Mouse (Mus musculus): Measurements from ENCODE around the gene Gm9945. TPM values are rescaled to one million over a fixed set of nuclear protein-coding genes. Genes with fewer than 3 reads are reported as not detected.

Gm9945 gene
- polyA plus RNA-seq, 1 experiment from 2014 or later = not detected

- TF ChIP-seq CTCF (IDR thresholded peaks at IDR 0.05; ENCODE audit: low read depth) = no peak
- Histone ChIP-seq H3K4me1 (replicated peaks; ENCODE audit: control insufficient read depth, insufficient read depth, low read length) (0 out of 2 replicates have a peak, but pooled peaks cover 4% of the 10 kb centered on the region), H3K9me3 (ENCODE audit: control insufficient read depth) (no peaks in the 10 kb centered on the region), H3K4me2 (replicated peaks; ENCODE audit: low read depth) (0 out of 2 replicates have a peak overlapping the region, but pooled peaks have one; percentile 27), H3K27ac (ENCODE audit: low read depth, low read length) (peak overlapping the region; percentile 86), H3K27me3 (replicated peaks; ENCODE audit: control insufficient read depth, insufficient read depth, low read length) (no peaks in the 10 kb centered on the region), H3K36me3 (ENCODE audit: control insufficient read depth, insufficient read depth) (no peaks in the 10 kb centered on the region), H3K9ac (ENCODE audit: low read depth, low read length) (no peak overlapping the region), H3K4me3 (ENCODE audit: low read depth, low read length) (no peak overlapping the region)
- peak; percentile 82 for ATAC-seq
- WGBS = 15% methylated on average over 15 of the region's 15 CpGs
Measured at GRCm38 (mm10) chr11:53450070-53450705, 29.8 kb upstream of the Gm9945 start.

DNA sequence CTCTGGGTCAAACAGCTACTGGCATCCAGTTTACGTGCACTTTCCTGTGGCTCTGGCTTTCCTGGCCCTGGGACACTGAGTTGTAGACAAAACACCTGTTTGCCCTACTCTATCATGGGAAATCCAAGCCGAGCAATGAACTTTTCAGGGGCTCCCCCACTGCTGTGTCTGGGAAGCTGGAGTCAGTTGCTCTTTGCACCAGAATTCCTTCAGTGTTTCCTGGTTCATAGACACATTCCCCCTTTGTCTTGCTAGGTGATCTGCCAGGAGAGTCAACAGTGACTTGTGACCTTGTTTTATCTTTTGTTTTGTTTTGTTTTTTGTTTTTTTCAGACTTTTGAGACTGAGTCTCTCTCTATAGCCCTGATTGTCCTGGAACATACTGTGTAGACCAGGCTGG is 28.6 kb upstream of the Gm9945 start:
- Histone ChIP-seq H3K4me3 (ENCODE audit: low read depth, low read length) (no peak overlapping the region), H3K27me3 (replicated peaks; ENCODE audit: control insufficient read depth, insufficient read depth, low read length) (no peaks in the 10 kb centered on the region), H3K9me3 (ENCODE audit: control insufficient read depth) (no peaks in the 10 kb centered on the region), H3K4me1 (replicated peaks; ENCODE audit: control insufficient read depth, insufficient read depth, low read length) (0 out of 2 replicates have a peak, but pooled peaks cover 4% of the 10 kb centered on the region), H3K36me3 (ENCODE audit: control insufficient read depth, insufficient read depth) (no peaks in the 10 kb centered on the region), H3K9ac (ENCODE audit: low read depth, low read length) (no peak overlapping the region), H3K27ac (ENCODE audit: low read depth, low read length) (peak overlapping the region; percentile 86), H3K4me2 (replicated peaks; ENCODE audit: low read depth) (no peak overlapping the region)
- no peak for TF ChIP-seq CTCF (IDR thresholded peaks at IDR 0.05; ENCODE audit: low read depth)
- ATAC-seq = peak; percentile 64
- 13% methylated on average over 2 of the region's 2 CpGs for WGBS

DNA sequence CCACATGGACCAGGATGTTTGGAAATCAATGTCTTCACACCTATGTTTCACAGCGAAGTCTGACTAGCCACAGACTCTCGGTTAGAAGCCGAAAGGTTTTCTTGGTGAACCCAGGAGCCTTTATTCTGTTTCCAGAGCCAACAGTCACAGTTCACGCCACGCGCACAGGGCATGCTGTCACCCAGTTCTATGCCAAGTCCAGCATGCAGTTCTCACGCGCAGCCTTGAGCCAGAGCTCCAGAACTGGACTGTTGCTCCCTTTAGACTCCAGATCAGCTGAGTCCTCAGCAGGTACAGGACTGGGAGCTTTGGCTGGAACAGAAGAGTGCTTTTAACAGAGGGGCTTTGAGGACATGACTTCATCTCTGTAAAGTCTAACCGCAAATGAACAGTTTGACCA is 27.6 kb upstream of the Gm9945 start:
- no peak for TF ChIP-seq CTCF (IDR thresholded peaks at IDR 0.05; ENCODE audit: low read depth)
- Histone ChIP-seq H3K4me3 (ENCODE audit: low read depth, low read length) (no peak overlapping the region), H3K27me3 (replicated peaks; ENCODE audit: control insufficient read depth, insufficient read depth, low read length) (no peaks in the 10 kb centered on the region), H3K36me3 (ENCODE audit: control insufficient read depth, insufficient read depth) (no peaks in the 10 kb centered on the region), H3K4me1 (replicated peaks; ENCODE audit: control insufficient read depth, insufficient read depth, low read length) (0 out of 2 replicates have a peak, but pooled peaks cover 4% of the 10 kb centered on the region), H3K4me2 (replicated peaks; ENCODE audit: low read depth) (no peak overlapping the region), H3K9ac (ENCODE audit: low read depth, low read length) (no peak overlapping the region), H3K9me3 (ENCODE audit: control insufficient read depth) (no peaks in the 10 kb centered on the region), H3K27ac (ENCODE audit: low read depth, low read length) (no peak overlapping the region)
- no peak for ATAC-seq
- WGBS = 97% methylated on average over 9 of the region's 9 CpGs

DNA sequence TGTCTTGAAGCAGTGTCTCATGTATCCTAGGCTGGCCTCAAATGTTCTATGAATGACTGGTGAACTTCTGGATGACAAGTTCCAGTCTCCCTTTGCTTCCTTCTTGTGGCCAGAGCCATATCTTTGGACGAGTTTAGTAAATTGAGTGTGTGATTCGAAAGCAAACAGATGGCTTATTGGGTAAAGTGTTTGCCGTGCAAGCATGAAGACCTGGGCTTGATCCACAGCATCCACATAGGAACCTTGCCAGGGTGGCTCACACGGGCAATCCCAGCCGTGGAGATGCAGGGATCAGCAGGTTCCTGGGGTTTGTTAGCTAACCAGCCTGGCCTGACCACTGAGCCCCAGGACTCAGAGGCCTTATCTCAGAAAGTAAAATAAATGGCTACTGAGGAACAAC is 26.9 kb upstream of the Gm9945 start:
- Histone ChIP-seq H3K9me3 (ENCODE audit: control insufficient read depth) (no peaks in the 10 kb centered on the region), H3K9ac (ENCODE audit: low read depth, low read length) (no peak overlapping the region), H3K4me3 (ENCODE audit: low read depth, low read length) (no peak overlapping the region), H3K27me3 (replicated peaks; ENCODE audit: control insufficient read depth, insufficient read depth, low read length) (no peaks in the 10 kb centered on the region), H3K4me1 (replicated peaks; ENCODE audit: control insufficient read depth, insufficient read depth, low read length) (0 out of 2 replicates have a peak, but pooled peaks cover 4% of the 10 kb centered on the region), H3K36me3 (ENCODE audit: control insufficient read depth, insufficient read depth) (no peaks in the 10 kb centered on the region), H3K27ac (ENCODE audit: low read depth, low read length) (no peak overlapping the region), H3K4me2 (replicated peaks; ENCODE audit: low read depth) (no peak overlapping the region)
- no peak for TF ChIP-seq CTCF (IDR thresholded peaks at IDR 0.05; ENCODE audit: low read depth)
- 64% methylated on average over 5 of the region's 5 CpGs for WGBS
- no peak for ATAC-seq

- ATAC-seq = peak; percentile 66
- H3K9ac ChIP-seq (ENCODE audit: low read depth, low read length) = peak within 1 kb of the TSS; percentile 80
- peak within 1 kb of the TSS; percentile 66; the same call in 1 of the 2 replicates for H3K27ac ChIP-seq (ENCODE audit: low read depth, low read length)
- TF ChIP-seq CTCF (IDR thresholded peaks at IDR 0.05; ENCODE audit: low read depth) = peak; percentile 73
- peak within 1 kb of the TSS; percentile 96 for H3K4me2 ChIP-seq (replicated peaks; ENCODE audit: low read depth)
- 4% methylated on average over 42 of the region's 42 CpGs for WGBS
- H3K4me1 ChIP-seq (replicated peaks; ENCODE audit: control insufficient read depth, insufficient read depth, low read length) = no peaks in the 10 kb centered on the region
- peak within 1 kb of the TSS; percentile 61 for H3K4me3 ChIP-seq (ENCODE audit: low read depth, low read length)
- no peaks in the 10 kb centered on the region for H3K27me3 ChIP-seq (replicated peaks; ENCODE audit: control insufficient read depth, insufficient read depth, low read length)
- no peaks in the 10 kb centered on the region for H3K36me3 ChIP-seq (ENCODE audit: control insufficient read depth, insufficient read depth)
- no peaks in the 10 kb centered on the region for H3K9me3 ChIP-seq (ENCODE audit: control insufficient read depth)
Measured at GRCm38 (mm10) chr11:53456474-53457371, 23.2 kb upstream of the Gm9945 start, which contains the start of the genes Gm10447 and Shroom1. Gene Gm10447 (minus strand): TSS chr11:53457110. Gene Shroom1 (plus strand): TSS chr11:53457205.

GRCm38 (mm10) chr11:53457372-53457954 is 22.5 kb upstream of the Gm9945 start:
- H3K9ac ChIP-seq (ENCODE audit: low read depth, low read length) = peak overlapping the region; percentile 80
- H3K4me3 ChIP-seq (ENCODE audit: low read depth, low read length) = peak overlapping the region; percentile 61
- WGBS = 15% methylated on average over 29 of the region's 29 CpGs
- H3K4me2 ChIP-seq (replicated peaks; ENCODE audit: low read depth) = peak overlapping the region; percentile 96
- no peaks in the 10 kb centered on the region for H3K4me1 ChIP-seq (replicated peaks; ENCODE audit: control insufficient read depth, insufficient read depth, low read length)
- ATAC-seq = peak; percentile 46
- H3K27ac ChIP-seq (ENCODE audit: low read depth, low read length) = peak overlapping the region; percentile 66; the same call in 1 of the 2 replicates
- H3K27me3 ChIP-seq (replicated peaks; ENCODE audit: control insufficient read depth, insufficient read depth, low read length) = peaks cover 5% of the 10 kb centered on the region; the same call in 1 of the 2 replicates
- H3K36me3 ChIP-seq (ENCODE audit: control insufficient read depth, insufficient read depth) = no peaks in the 10 kb centered on the region
- no peaks in the 10 kb centered on the region for H3K9me3 ChIP-seq (ENCODE audit: control insufficient read depth)
- peak; percentile 67 for TF ChIP-seq CTCF (IDR thresholded peaks at IDR 0.05; ENCODE audit: low read depth)

All from intestine, postnatal 0 days (tissue).